Mouse (Mus musculus): ENCODE measurements around the gene Nckap1l.

Nckap1l gene

GRCm38 (mm10) chr15:103500723-103501122 lies 47.1 kb downstream of the Nckap1l start:
- DNase-seq (ENCODE audit: low spot score): no peak

GRCm38 (mm10) chr15:103501186-103501585 lies 47.6 kb downstream of the Nckap1l start:
- DNase-seq (ENCODE audit: low spot score): no peak

- DNase-seq (ENCODE audit: low spot score): no peak
These were observed 49.0 kb downstream of the Nckap1l start, which contains the start of gene Pde1b for GRCm38 (mm10) chr15:103502435-103503250. Pde1b (plus strand) TSS chr15:103503034.

GRCm38 (mm10) chr15:103503251-103503600 lies 49.6 kb downstream of the Nckap1l start:
- no peak for DNase-seq (ENCODE audit: low spot score)

GRCm38 (mm10) chr15:103503660-103504059 lies 50.1 kb downstream of the Nckap1l start:
- no peak for DNase-seq (ENCODE audit: low spot score)

- no peak for DNase-seq (ENCODE audit: low spot score)
These were observed 55.7 kb downstream of the Nckap1l start for GRCm38 (mm10) chr15:103509317-103509716.

GRCm38 (mm10) chr15:103511652-103512051 lies 58.1 kb downstream of the Nckap1l start:
- no peak for DNase-seq (ENCODE audit: low spot score)

- no peak for DNase-seq (ENCODE audit: low spot score)
These were observed 60.0 kb downstream of the Nckap1l start for GRCm38 (mm10) chr15:103513621-103514031.

- no peak for DNase-seq (ENCODE audit: low spot score)
These were observed 60.5 kb downstream of the Nckap1l start for GRCm38 (mm10) chr15:103514119-103514518.

- no peak for DNase-seq (ENCODE audit: low spot score)
These were observed 61.3 kb downstream of the Nckap1l start for GRCm38 (mm10) chr15:103514914-103515313.

GRCm38 (mm10) chr15:103518600-103519385 lies 65.2 kb downstream of the Nckap1l start:
- no peak for DNase-seq (ENCODE audit: low spot score)

GRCm38 (mm10) chr15:103519386-103520378 lies 66.1 kb downstream of the Nckap1l start:
- no peak for DNase-seq (ENCODE audit: low spot score)

- no peak for DNase-seq (ENCODE audit: low spot score)
These were observed 69.0 kb downstream of the Nckap1l start for GRCm38 (mm10) chr15:103522458-103523099.

- no peak for DNase-seq (ENCODE audit: low spot score)
These were observed 69.6 kb downstream of the Nckap1l start for GRCm38 (mm10) chr15:103523156-103523555.

GRCm38 (mm10) chr15:103530372-103530771 lies 76.8 kb downstream of the Nckap1l start:
- DNase-seq (ENCODE audit: low spot score): no peak

GRCm38 (mm10) chr15:103534054-103534620 lies 80.5 kb downstream of the Nckap1l start:
- no peak for DNase-seq (ENCODE audit: low spot score)

- DNase-seq (ENCODE audit: low spot score): no peak
These were observed 81.4 kb downstream of the Nckap1l start for GRCm38 (mm10) chr15:103535030-103535429.

- no peak for DNase-seq (ENCODE audit: low spot score)
These were observed 82.2 kb downstream of the Nckap1l start for GRCm38 (mm10) chr15:103535786-103536185.

- no peak for DNase-seq (ENCODE audit: low spot score)
These were observed 82.9 kb downstream of the Nckap1l start for GRCm38 (mm10) chr15:103536456-103536855.

- no peak for DNase-seq (ENCODE audit: low spot score)
These were observed 83.6 kb downstream of the Nckap1l start for GRCm38 (mm10) chr15:103537011-103537821.

Measured in ovary, postnatal 10 days (tissue).